Mouse (Mus musculus): ENCODE data around the gene Tmem139. TPM values are rescaled to one million over a fixed set of nuclear protein-coding genes. Genes with fewer than 3 reads are reported as not detected.
A peak's percentile ranks its signal among the peaks of the same experiment; 100 is the strongest.

The Tmem139 gene
- polyA plus RNA-seq, 2 experiments = 0.02 TPM; not detected in 1

DNA sequence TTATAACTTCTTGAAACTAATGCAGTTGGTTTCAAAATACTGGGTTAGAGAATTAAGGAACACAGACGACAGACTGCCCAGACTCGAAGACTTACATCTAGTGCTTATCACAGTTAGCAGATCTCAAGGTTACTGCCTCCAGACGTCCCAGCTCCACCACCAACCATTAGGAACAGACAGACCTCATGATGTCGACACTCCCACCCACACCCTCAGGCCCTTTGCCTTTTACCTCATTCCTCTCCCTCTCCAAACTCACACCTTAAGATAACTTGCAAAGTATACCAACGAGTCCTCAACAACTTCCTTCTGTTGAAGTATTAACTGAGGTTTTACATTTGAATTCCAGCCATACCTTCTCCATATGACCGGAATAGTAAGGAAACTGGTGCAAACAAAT is 1.3 kb upstream of the Tmem139 start:
- 24% methylated on average over 6 of the region's 6 CpGs for WGBS (ENCODE audit: insufficient replicate concordance)
- Histone ChIP-seq H3K4me3 (ENCODE audit: insufficient read depth in 1 of 2, low read depth in 2 of 2, low read length in 2 of 2) (no peak overlapping the region), H3K9ac (replicated peaks) (no peak overlapping the region), H3K4me2 (ENCODE audit: low read depth) (no peak overlapping the region), H3K9me3 (ENCODE audit: control insufficient read depth, low read length) (no peaks in the 10 kb centered on the region), H3K27me3 (ENCODE audit: control insufficient read depth, insufficient read depth, low read length) (no peaks in the 10 kb centered on the region), H3K4me1 (replicated peaks; ENCODE audit: control insufficient read depth in 2 of 2, insufficient read depth in 2 of 2, low read length in 1 of 2) (peaks cover 8 to 17% of the 10 kb centered on the region in 2 experiments), H3K36me3 (replicated peaks; ENCODE audit: control insufficient read depth, insufficient read depth, low read depth) (no peaks in the 10 kb centered on the region), H3K27ac (no peak overlapping the region)
- TF ChIP-seq EP300 (IDR thresholded peaks at IDR 0.05; ENCODE audit: low read depth) (no peak), CTCF (IDR thresholded peaks at IDR 0.05; ENCODE audit: low read depth) (no peak)
- ATAC-seq (ENCODE audit: insufficient read depth) (no peak), DNase-seq (ENCODE audit: low read depth in 3 of 3, low spot score in 3 of 3) (no peak)

DNA sequence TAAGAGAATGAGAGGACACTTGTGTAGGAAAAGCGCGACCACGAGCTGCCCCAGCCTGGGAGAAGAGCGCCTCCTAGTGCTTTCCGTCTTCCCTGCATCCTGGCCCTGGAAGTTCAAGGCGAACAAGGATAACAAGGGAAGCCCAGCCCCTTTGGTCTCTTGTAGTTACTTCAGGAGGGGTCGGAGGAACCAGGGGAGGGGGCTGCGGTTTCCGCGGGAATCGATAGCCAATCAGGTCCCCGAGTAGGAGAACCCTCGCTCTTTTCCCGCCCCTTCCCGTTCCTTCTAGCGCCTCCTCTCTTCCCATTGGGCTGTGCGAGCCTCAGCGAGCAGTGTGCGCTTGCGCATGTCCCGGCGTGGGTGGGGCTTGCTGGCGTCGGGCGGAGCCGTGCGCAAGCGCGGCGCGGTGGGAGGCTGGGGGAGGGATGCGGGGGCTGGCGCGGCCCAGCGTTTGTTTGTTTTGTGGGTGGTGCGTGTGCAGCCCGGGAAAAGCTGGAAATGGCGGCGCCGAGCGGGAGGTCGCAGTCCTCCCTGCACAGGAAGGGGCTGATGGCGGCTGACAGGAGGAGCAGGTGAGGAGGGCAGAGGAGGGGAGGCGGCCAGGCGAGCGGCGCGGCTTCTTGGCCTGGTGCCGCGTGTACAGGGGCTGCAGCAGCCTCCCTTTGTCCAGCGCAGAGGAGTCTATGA is 3.0 kb downstream of the Tmem139 start, which contains the start of gene Casp2:
TSS of gene Casp2 (plus strand) at position 360 of the 687 bp plus-strand sequence.
- WGBS (ENCODE audit: insufficient replicate concordance) = under 1% methylated on average over 50 of the region's 51 CpGs
- peak within 1 kb of the TSS; percentile 56 for H3K27ac ChIP-seq
- peaks cover 26% of the 10 kb centered on the region for H3K36me3 ChIP-seq (replicated peaks; ENCODE audit: control insufficient read depth, insufficient read depth, low read depth)
- H3K4me3 ChIP-seq (ENCODE audit: insufficient read depth in 1 of 2, low read depth in 2 of 2, low read length in 2 of 2) = peak within 1 kb of the TSS; percentile 96 to 97
- peak; percentile 93 to 95 (median 95) for DNase-seq (ENCODE audit: low read depth in 3 of 3, low spot score in 3 of 3)
- peak within 1 kb of the TSS; percentile 85 for H3K4me2 ChIP-seq (ENCODE audit: low read depth)
- peak within 1 kb of the TSS; percentile 85 for H3K9ac ChIP-seq (replicated peaks)
- peaks cover 8 to 13% of the 10 kb centered on the region in 2 experiments for H3K4me1 ChIP-seq (replicated peaks; ENCODE audit: control insufficient read depth in 2 of 2, insufficient read depth in 2 of 2, low read length in 1 of 2)
- TF ChIP-seq EP300 (IDR thresholded peaks at IDR 0.05; ENCODE audit: low read depth) (no peak), CTCF (IDR thresholded peaks at IDR 0.05; ENCODE audit: low read depth) (peak; percentile 93)
- peak; percentile 98 for ATAC-seq (ENCODE audit: insufficient read depth)
- H3K27me3 ChIP-seq (ENCODE audit: control insufficient read depth, insufficient read depth, low read length) = no peaks in the 10 kb centered on the region
- H3K9me3 ChIP-seq (ENCODE audit: control insufficient read depth, low read length) = no peaks in the 10 kb centered on the region

DNA sequence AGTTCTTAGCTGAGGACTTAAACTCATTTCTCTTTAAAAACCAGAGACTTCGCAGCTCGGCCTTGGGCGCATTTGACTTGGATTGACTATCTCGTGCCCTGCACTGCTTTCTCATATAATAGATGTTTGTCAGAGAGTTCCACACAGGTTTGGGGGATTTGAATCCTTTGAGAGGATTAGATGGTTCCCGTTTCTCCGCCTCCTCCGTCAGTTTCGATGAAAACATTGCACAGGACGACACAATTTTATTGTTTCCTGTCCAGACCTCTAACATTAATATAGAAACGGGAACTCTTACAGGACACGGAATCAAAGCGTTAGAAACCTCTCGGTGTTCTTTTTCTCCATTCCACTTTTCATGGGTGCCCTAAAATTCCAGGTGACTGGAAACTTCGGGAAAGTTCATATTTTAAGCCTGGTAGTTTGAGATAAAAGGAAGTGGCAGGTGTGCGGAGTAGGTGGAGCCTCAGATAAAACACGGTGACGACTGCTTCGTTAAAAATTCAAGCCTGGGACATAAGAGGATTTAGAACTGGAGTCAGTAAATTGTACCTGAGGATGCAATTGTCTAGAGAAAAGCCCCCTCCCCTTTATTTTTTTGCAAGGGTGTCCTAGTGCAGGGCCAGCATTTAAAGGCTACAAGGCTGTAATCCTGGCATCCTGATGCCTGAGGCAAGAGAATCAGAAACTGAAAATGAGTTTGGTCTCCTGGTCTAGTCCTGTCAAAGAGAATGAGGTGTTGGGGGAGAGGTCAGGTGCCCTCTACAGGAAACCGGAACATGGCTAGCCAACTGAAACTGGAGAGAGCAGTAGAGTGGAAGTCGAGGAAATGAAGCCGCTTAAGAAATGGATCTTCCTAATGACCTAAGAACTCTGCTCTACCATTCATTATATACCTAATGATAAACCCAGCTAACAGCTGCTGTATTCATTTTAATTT is 3.9 kb downstream of the Tmem139 start:
- DNase-seq (ENCODE audit: low read depth in 3 of 3, low spot score in 3 of 3) (peak; percentile 51 to 63 (median 58)), ATAC-seq (ENCODE audit: insufficient read depth) (no peak)
- TF ChIP-seq CTCF (IDR thresholded peaks at IDR 0.05; ENCODE audit: low read depth) = 0 out of 2 replicates have a peak, but pooled peaks have one; percentile 3
- peak; percentile 58; the same call in 1 of the 2 replicates for TF ChIP-seq EP300 (IDR thresholded peaks at IDR 0.05; ENCODE audit: low read depth)
- Histone ChIP-seq H3K9me3 (ENCODE audit: control insufficient read depth, low read length) (no peaks in the 10 kb centered on the region), H3K27me3 (ENCODE audit: control insufficient read depth, insufficient read depth, low read length) (no peaks in the 10 kb centered on the region), H3K36me3 (replicated peaks; ENCODE audit: control insufficient read depth, insufficient read depth, low read depth) (peaks cover 35% of the 10 kb centered on the region), H3K4me3 (ENCODE audit: insufficient read depth in 1 of 2, low read depth in 2 of 2, low read length in 2 of 2) (peak overlapping the region; percentile 96 to 97), H3K27ac (peak overlapping the region; percentile 53), H3K4me1 (replicated peaks; ENCODE audit: control insufficient read depth in 2 of 2, insufficient read depth in 2 of 2, low read length in 1 of 2) (peaks cover 8 to 10% of the 10 kb centered on the region in 2 experiments), H3K9ac (replicated peaks) (peak overlapping the region; percentile 85), H3K4me2 (ENCODE audit: low read depth) (peak overlapping the region; percentile 85)
- WGBS (ENCODE audit: insufficient replicate concordance) = under 1% methylated on average over 21 of the region's 21 CpGs

DNA sequence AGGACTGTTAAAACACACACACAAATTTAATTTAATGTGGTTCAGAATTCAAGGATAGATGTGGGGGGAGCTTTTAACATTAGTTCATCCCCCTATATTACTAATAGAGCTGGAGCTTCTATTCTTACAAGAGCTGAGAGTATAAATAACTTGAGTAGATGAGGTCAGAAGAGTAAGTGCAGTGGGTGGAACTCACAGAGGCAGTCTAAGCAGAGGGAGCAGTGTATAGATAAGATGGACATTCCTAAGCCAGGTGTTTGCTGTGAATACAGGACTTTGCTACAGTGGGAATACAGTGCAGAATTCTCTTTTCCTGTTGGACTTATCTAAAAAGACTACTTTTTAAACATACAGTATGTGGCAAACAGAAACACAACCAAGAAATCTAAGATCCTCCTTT is 9.0 kb downstream of the Tmem139 start:
- TF ChIP-seq EP300 (IDR thresholded peaks at IDR 0.05; ENCODE audit: low read depth) (no peak), CTCF (IDR thresholded peaks at IDR 0.05; ENCODE audit: low read depth) (no peak)
- no peak for ATAC-seq (ENCODE audit: insufficient read depth)
- no peak overlapping the region for H3K4me3 ChIP-seq (ENCODE audit: insufficient read depth in 1 of 2, low read depth in 2 of 2, low read length in 2 of 2)
- no peaks in the 10 kb centered on the region for H3K9me3 ChIP-seq (ENCODE audit: control insufficient read depth, low read length)
- no peaks in the 10 kb centered on the region for H3K27me3 ChIP-seq (ENCODE audit: control insufficient read depth, insufficient read depth, low read length)
- H3K9ac ChIP-seq (replicated peaks) = no peak overlapping the region
- H3K4me1 ChIP-seq (replicated peaks; ENCODE audit: control insufficient read depth in 2 of 2, insufficient read depth in 2 of 2, low read length in 1 of 2) = peaks cover 3 to 4% of the 10 kb centered on the region in 2 experiments; a peak in 3 of 4 replicates
- no peak for DNase-seq (ENCODE audit: low read depth in 3 of 3, low spot score in 3 of 3)
- no peak overlapping the region for H3K4me2 ChIP-seq (ENCODE audit: low read depth)
- no peak overlapping the region for H3K27ac ChIP-seq
- H3K36me3 ChIP-seq (replicated peaks; ENCODE audit: control insufficient read depth, insufficient read depth, low read depth) = peaks cover 80% of the 10 kb centered on the region

DNA sequence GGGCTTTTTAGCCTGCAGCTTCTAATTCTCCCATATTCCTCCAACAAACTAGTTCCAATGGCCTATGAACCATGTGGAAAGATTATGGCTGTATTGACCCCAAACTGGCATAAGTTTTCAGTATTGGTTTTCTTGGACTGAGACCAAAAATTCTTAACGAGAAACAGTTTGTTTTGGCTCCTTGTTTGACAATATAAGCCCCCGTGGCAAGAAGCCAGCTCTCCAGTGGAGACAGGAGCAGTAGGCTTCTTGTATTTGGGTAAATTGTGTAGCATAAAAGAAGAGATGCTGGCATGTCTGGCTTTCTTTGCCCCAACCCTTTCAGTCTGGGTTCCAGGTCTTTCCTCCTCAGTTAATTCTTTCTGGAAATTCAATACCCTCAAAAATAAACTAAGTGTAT is 14.4 kb downstream of the Tmem139 start:
- 68% methylated on average over 2 of the region's 2 CpGs for WGBS (ENCODE audit: insufficient replicate concordance)
- H3K4me1 ChIP-seq (replicated peaks; ENCODE audit: control insufficient read depth in 2 of 2, insufficient read depth in 2 of 2, low read length in 1 of 2) = no peaks in the 10 kb centered on the region
- no peaks in the 10 kb centered on the region for H3K9me3 ChIP-seq (ENCODE audit: control insufficient read depth, low read length)
- DNase-seq (ENCODE audit: low read depth in 3 of 3, low spot score in 3 of 3) (no peak), ATAC-seq (ENCODE audit: insufficient read depth) (no peak)
- H3K9ac ChIP-seq (replicated peaks) = no peak overlapping the region
- H3K36me3 ChIP-seq (replicated peaks; ENCODE audit: control insufficient read depth, insufficient read depth, low read depth) = peaks cover 91% of the 10 kb centered on the region
- H3K4me3 ChIP-seq (ENCODE audit: insufficient read depth in 1 of 2, low read depth in 2 of 2, low read length in 2 of 2) = no peak overlapping the region
- no peak overlapping the region for H3K4me2 ChIP-seq (ENCODE audit: low read depth)
- no peak overlapping the region for H3K27ac ChIP-seq
- TF ChIP-seq CTCF (IDR thresholded peaks at IDR 0.05; ENCODE audit: low read depth) (no peak), EP300 (IDR thresholded peaks at IDR 0.05; ENCODE audit: low read depth) (no peak)
- no peaks in the 10 kb centered on the region for H3K27me3 ChIP-seq (ENCODE audit: control insufficient read depth, insufficient read depth, low read length)
